Mouse (Mus musculus): ENCODE measurements around the gene Arfgap3. TPM values are rescaled to one million over a fixed set of nuclear protein-coding genes. Genes with fewer than 3 reads are reported as not detected.

The Arfgap3 gene
- polyA plus RNA-seq, 1 experiment: 12.1 TPM

- no peaks in the 10 kb centered on the region for H3K4me1 ChIP-seq (ENCODE audit: control insufficient read depth, insufficient read depth, low read length)
- no peak for TF ChIP-seq CTCF (IDR thresholded peaks at IDR 0.05; ENCODE audit: control insufficient read depth, insufficient read depth, low read length)
- no peak for TF ChIP-seq POLR2A (IDR thresholded peaks at IDR 0.05; ENCODE audit: borderline replicate concordance, control insufficient read depth, low read depth, low read length)
- 68% methylated on average over 5 of the region's 5 CpGs for WGBS
- no peak overlapping the region for H3K27ac ChIP-seq (ENCODE audit: control insufficient read depth, insufficient read depth, low read depth, low read length, poor library complexity)
- no peak overlapping the region for H3K4me3 ChIP-seq (replicated peaks; ENCODE audit: control insufficient read depth, low read depth, low read length)
Observed at GRCm38 (mm10) chr15:83263405-83263804, 86.6 kb downstream of the Arfgap3 start.

GRCm38 (mm10) chr15:83257906-83258305 lies 92.1 kb downstream of the Arfgap3 start:
- Histone ChIP-seq H3K27ac (ENCODE audit: control insufficient read depth, insufficient read depth, low read depth, low read length, poor library complexity) (no peak overlapping the region), H3K4me1 (ENCODE audit: control insufficient read depth, insufficient read depth, low read length) (no peaks in the 10 kb centered on the region), H3K4me3 (replicated peaks; ENCODE audit: control insufficient read depth, low read depth, low read length) (no peak overlapping the region)
- 46% methylated on average over 13 of the region's 13 CpGs for WGBS
- TF ChIP-seq CTCF (IDR thresholded peaks at IDR 0.05; ENCODE audit: control insufficient read depth, insufficient read depth, low read length) (no peak), POLR2A (IDR thresholded peaks at IDR 0.05; ENCODE audit: borderline replicate concordance, control insufficient read depth, low read depth, low read length) (no peak)

GRCm38 (mm10) chr15:83256491-83256890 lies 93.6 kb downstream of the Arfgap3 start:
- H3K27ac ChIP-seq (ENCODE audit: control insufficient read depth, insufficient read depth, low read depth, low read length, poor library complexity): no peak overlapping the region
- WGBS: 45% methylated on average over 4 of the region's 4 CpGs
- no peaks in the 10 kb centered on the region for H3K4me1 ChIP-seq (ENCODE audit: control insufficient read depth, insufficient read depth, low read length)
- no peak for TF ChIP-seq CTCF (IDR thresholded peaks at IDR 0.05; ENCODE audit: control insufficient read depth, insufficient read depth, low read length)
- TF ChIP-seq POLR2A (IDR thresholded peaks at IDR 0.05; ENCODE audit: borderline replicate concordance, control insufficient read depth, low read depth, low read length): no peak
- no peak overlapping the region for H3K4me3 ChIP-seq (replicated peaks; ENCODE audit: control insufficient read depth, low read depth, low read length)

- TF ChIP-seq CTCF (IDR thresholded peaks at IDR 0.05; ENCODE audit: control insufficient read depth, insufficient read depth, low read length) (no peak), POLR2A (IDR thresholded peaks at IDR 0.05; ENCODE audit: borderline replicate concordance, control insufficient read depth, low read depth, low read length) (no peak)
- WGBS: 82% methylated on average over 7 of the region's 7 CpGs
- no peaks in the 10 kb centered on the region for H3K4me1 ChIP-seq (ENCODE audit: control insufficient read depth, insufficient read depth, low read length)
- no peak overlapping the region for H3K4me3 ChIP-seq (replicated peaks; ENCODE audit: control insufficient read depth, low read depth, low read length)
- no peak overlapping the region for H3K27ac ChIP-seq (ENCODE audit: control insufficient read depth, insufficient read depth, low read depth, low read length, poor library complexity)
Observed at GRCm38 (mm10) chr15:83255944-83256343, 94.1 kb downstream of the Arfgap3 start.

- no peak overlapping the region for H3K4me3 ChIP-seq (replicated peaks; ENCODE audit: control insufficient read depth, low read depth, low read length)
- no peaks in the 10 kb centered on the region for H3K4me1 ChIP-seq (ENCODE audit: control insufficient read depth, insufficient read depth, low read length)
- WGBS: 90% methylated on average over 4 of the region's 4 CpGs
- TF ChIP-seq POLR2A (IDR thresholded peaks at IDR 0.05; ENCODE audit: borderline replicate concordance, control insufficient read depth, low read depth, low read length) (no peak), CTCF (IDR thresholded peaks at IDR 0.05; ENCODE audit: control insufficient read depth, insufficient read depth, low read length) (peak; percentile 28; the same call in 1 of the 2 replicates)
- no peak overlapping the region for H3K27ac ChIP-seq (ENCODE audit: control insufficient read depth, insufficient read depth, low read depth, low read length, poor library complexity)
Observed at GRCm38 (mm10) chr15:83255191-83255782, 94.8 kb downstream of the Arfgap3 start.

GRCm38 (mm10) chr15:83254372-83255070 lies 95.5 kb downstream of the Arfgap3 start:
- 68% methylated on average over 10 of the region's 10 CpGs for WGBS
- no peaks in the 10 kb centered on the region for H3K4me1 ChIP-seq (ENCODE audit: control insufficient read depth, insufficient read depth, low read length)
- no peak overlapping the region for H3K4me3 ChIP-seq (replicated peaks; ENCODE audit: control insufficient read depth, low read depth, low read length)
- TF ChIP-seq POLR2A (IDR thresholded peaks at IDR 0.05; ENCODE audit: borderline replicate concordance, control insufficient read depth, low read depth, low read length): no peak
- TF ChIP-seq CTCF (IDR thresholded peaks at IDR 0.05; ENCODE audit: control insufficient read depth, insufficient read depth, low read length): no peak
- no peak overlapping the region for H3K27ac ChIP-seq (ENCODE audit: control insufficient read depth, insufficient read depth, low read depth, low read length, poor library complexity)

- TF ChIP-seq CTCF (IDR thresholded peaks at IDR 0.05; ENCODE audit: control insufficient read depth, insufficient read depth, low read length) (no peak), POLR2A (IDR thresholded peaks at IDR 0.05; ENCODE audit: borderline replicate concordance, control insufficient read depth, low read depth, low read length) (no peak)
- 67% methylated on average over 14 of the region's 14 CpGs for WGBS
- H3K4me1 ChIP-seq (ENCODE audit: control insufficient read depth, insufficient read depth, low read length): no peaks in the 10 kb centered on the region
- H3K4me3 ChIP-seq (replicated peaks; ENCODE audit: control insufficient read depth, low read depth, low read length): no peak overlapping the region
- H3K27ac ChIP-seq (ENCODE audit: control insufficient read depth, insufficient read depth, low read depth, low read length, poor library complexity): no peak overlapping the region
Observed at GRCm38 (mm10) chr15:83252060-83252459, 98.0 kb downstream of the Arfgap3 start.

- Histone ChIP-seq H3K4me1 (ENCODE audit: control insufficient read depth, insufficient read depth, low read length) (no peaks in the 10 kb centered on the region), H3K4me3 (replicated peaks; ENCODE audit: control insufficient read depth, low read depth, low read length) (no peak within 1 kb of the TSS), H3K27ac (ENCODE audit: control insufficient read depth, insufficient read depth, low read depth, low read length, poor library complexity) (no peak within 1 kb of the TSS; the same call in 1 of the 2 replicates)
- 7% methylated on average over 66 of the region's 66 CpGs for WGBS
- TF ChIP-seq POLR2A (IDR thresholded peaks at IDR 0.05; ENCODE audit: borderline replicate concordance, control insufficient read depth, low read depth, low read length) (no peak), CTCF (IDR thresholded peaks at IDR 0.05; ENCODE audit: control insufficient read depth, insufficient read depth, low read length) (no peak)
Observed at GRCm38 (mm10) chr15:83251176-83252004, 98.7 kb downstream of the Arfgap3 start, which contains the start of gene A4galt. TSS of gene A4galt (minus strand) at chr15:83251774.

Measured in bone marrow, adult 2 months (tissue).